In the genomic region with DNA sequence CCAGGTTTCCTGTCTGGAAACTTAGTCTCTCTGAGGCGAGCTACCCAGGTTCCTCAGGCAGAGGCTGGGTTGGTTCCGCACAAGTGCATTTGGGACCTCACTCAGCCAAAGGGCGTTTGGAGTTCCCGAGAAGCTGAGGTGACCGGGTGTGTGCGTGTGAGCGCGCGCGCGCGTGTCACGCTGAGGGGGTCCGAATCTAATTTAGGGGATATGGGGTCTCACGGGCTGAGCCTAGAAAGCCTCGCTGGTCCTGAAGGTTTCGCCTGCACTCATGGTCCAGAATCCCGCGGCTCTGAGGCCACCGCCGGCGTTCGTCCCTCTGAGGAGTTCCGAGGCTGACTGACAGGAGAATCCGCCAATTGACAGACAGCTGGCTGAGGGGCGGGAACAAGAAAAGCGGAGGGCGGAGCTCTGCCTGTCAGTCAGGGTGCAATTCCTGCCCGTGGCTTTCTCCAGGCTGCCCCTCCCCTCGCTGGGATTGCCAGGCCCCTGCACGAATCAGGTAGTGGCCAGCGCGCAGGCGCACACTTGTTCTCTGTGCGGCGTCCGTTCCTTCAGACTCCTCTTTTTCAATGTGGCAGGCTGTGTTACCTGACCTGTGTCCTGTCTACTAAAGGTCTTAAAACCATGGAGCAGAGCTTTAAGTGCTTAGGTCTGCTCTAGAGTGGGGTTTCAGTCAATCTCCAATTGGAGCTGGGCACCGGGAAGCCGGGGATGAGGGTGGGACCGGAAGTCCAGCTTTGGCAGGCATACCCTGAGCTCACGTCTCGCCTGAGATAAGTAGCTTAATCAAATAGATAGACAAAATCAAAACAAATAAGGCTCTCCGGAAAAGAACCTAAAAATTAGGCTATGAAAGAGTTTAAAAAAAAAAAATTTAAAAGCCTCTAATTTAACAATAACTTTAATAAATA, we compare ENCODE assay signal across 8 mouse cellular contexts. TPM values are rescaled to one million over a fixed set of nuclear protein-coding genes. Genes with fewer than 3 reads are reported as not detected.
DNase-seq lines count a peak whose midpoint lies in the region; ATAC-seq and TF ChIP-seq lines count a peak whose summit lies in the region.

A gene (minus strand): TSS at position 341 of the 914 bp plus-strand sequence.

- H3K27me3 ChIP-seq in embryonic facial prominence, embryonic 13.5 days, result no peaks in the 10 kb centered on the region
- H3K27me3 ChIP-seq in kidney, adult 2 months (replicated peaks; ENCODE audit: control insufficient read depth, insufficient read depth, low read length), result no peaks in the 10 kb centered on the region
- peaks cover 7% of the 10 kb centered on the region; the same call in 1 of the 2 replicates for H3K27me3 ChIP-seq in limb, embryonic 12.5 days
- no peaks in the 10 kb centered on the region for H3K27me3 ChIP-seq in midbrain, embryonic 15.5 days (replicated peaks)
- H3K27me3 ChIP-seq in spleen, adult 2 months (ENCODE audit: control insufficient read depth, insufficient read depth, low read length), result no peaks in the 10 kb centered on the region

- peak; percentile 72 for TF ChIP-seq POLR2A in kidney, adult 2 months (IDR thresholded peaks at IDR 0.05; ENCODE audit: low read depth, low read length)
- TF ChIP-seq POLR2A in spleen, adult 2 months (IDR thresholded peaks at IDR 0.05; ENCODE audit: low read depth, low read length), result peak; percentile 32; the same call in 1 of the 2 replicates

- H3K4me2 ChIP-seq in embryonic facial prominence, embryonic 13.5 days, result peak within 1 kb of the TSS; percentile 82
- H3K4me2 ChIP-seq in limb, embryonic 12.5 days, result peak within 1 kb of the TSS; percentile 74
- H3K4me2 ChIP-seq in midbrain, embryonic 15.5 days, result peak within 1 kb of the TSS; percentile 86

- peak within 1 kb of the TSS; percentile 78 for H3K9ac ChIP-seq in embryonic facial prominence, embryonic 13.5 days
- peak within 1 kb of the TSS; percentile 65 for H3K9ac ChIP-seq in limb, embryonic 12.5 days (replicated peaks)
- peak within 1 kb of the TSS; percentile 74 for H3K9ac ChIP-seq in midbrain, embryonic 15.5 days

- peaks cover 4% of the 10 kb centered on the region; the same call in 1 of the 2 replicates for H3K4me1 ChIP-seq in embryonic facial prominence, embryonic 13.5 days
- 0 out of 2 replicates have a peak, but pooled peaks cover 5% of the 10 kb centered on the region for H3K4me1 ChIP-seq in kidney, adult 2 months (ENCODE audit: control insufficient read depth, insufficient read depth, low read length)
- H3K4me1 ChIP-seq in limb, embryonic 12.5 days (replicated peaks), result no peaks in the 10 kb centered on the region
- peaks cover 9% of the 10 kb centered on the region for H3K4me1 ChIP-seq in midbrain, embryonic 15.5 days
- no peaks in the 10 kb centered on the region for H3K4me1 ChIP-seq in spleen, adult 2 months (ENCODE audit: control insufficient read depth, insufficient read depth, insufficient read length)

- DNase-seq in 3134 (ENCODE audit: extremely low read depth, insufficient read length, low spot score), result peak; percentile 91
- peak; percentile 98 to 100 for DNase-seq in adrenal gland, postnatal 36 days
- DNase-seq in heart, adult 18-20 months, result peak; percentile 100
- DNase-seq in kidney, adult 2 months, result peak; percentile 100
- peak; percentile 94 to 99 for DNase-seq in spleen, adult 2 months (ENCODE audit: low read depth in 1 of 2, low spot score in 2 of 2)

- H3K9me3 ChIP-seq in embryonic facial prominence, embryonic 13.5 days, result no peaks in the 10 kb centered on the region
- H3K9me3 ChIP-seq in limb, embryonic 12.5 days, result no peaks in the 10 kb centered on the region
- H3K9me3 ChIP-seq in midbrain, embryonic 15.5 days, result no peaks in the 10 kb centered on the region

- no peaks in the 10 kb centered on the region for H3K36me3 ChIP-seq in embryonic facial prominence, embryonic 13.5 days
- H3K36me3 ChIP-seq in kidney, adult 2 months (ENCODE audit: control insufficient read depth, insufficient read depth, low read length), result no peaks in the 10 kb centered on the region
- no peaks in the 10 kb centered on the region for H3K36me3 ChIP-seq in limb, embryonic 12.5 days
- no peaks in the 10 kb centered on the region for H3K36me3 ChIP-seq in midbrain, embryonic 15.5 days (replicated peaks)
- H3K36me3 ChIP-seq in spleen, adult 2 months (ENCODE audit: control insufficient read depth, insufficient read depth, low read length), result no peaks in the 10 kb centered on the region

- no peak for TF ChIP-seq CTCF in kidney, adult 2 months (conservative IDR thresholded peaks at IDR 0.05; ENCODE audit: insufficient read depth, insufficient read length, low read depth, low read length)
- TF ChIP-seq CTCF in spleen, adult 2 months (IDR thresholded peaks at IDR 0.05; ENCODE audit: extremely low read depth, insufficient read depth, insufficient read length, insufficient replicate concordance), result no peak

- peak within 1 kb of the TSS; percentile 92 for H3K27ac ChIP-seq in embryonic facial prominence, embryonic 13.5 days
- H3K27ac ChIP-seq in kidney, adult 2 months (ENCODE audit: insufficient read depth, low read depth, low read length), result peak within 1 kb of the TSS; percentile 99
- H3K27ac ChIP-seq in limb, embryonic 12.5 days, result peak within 1 kb of the TSS; percentile 96
- H3K27ac ChIP-seq in midbrain, embryonic 15.5 days, result peak within 1 kb of the TSS; percentile 98
- H3K27ac ChIP-seq in spleen, adult 2 months (ENCODE audit: insufficient read depth, low read length), result peak within 1 kb of the TSS; percentile 80

- H3K4me3 ChIP-seq in embryonic facial prominence, embryonic 13.5 days, result peak within 1 kb of the TSS; percentile 58
- peak within 1 kb of the TSS; percentile 88 for H3K4me3 ChIP-seq in kidney, adult 2 months (ENCODE audit: insufficient read depth, low read depth, low read length)
- H3K4me3 ChIP-seq in limb, embryonic 12.5 days (replicated peaks), result peak within 1 kb of the TSS; percentile 63
- H3K4me3 ChIP-seq in midbrain, embryonic 15.5 days, result peak within 1 kb of the TSS; percentile 71
- H3K4me3 ChIP-seq in spleen, adult 2 months (ENCODE audit: extremely low read depth, insufficient read depth, insufficient read length), result peak within 1 kb of the TSS; percentile 82

- under 1% methylated on average over 43 of the region's 43 CpGs for WGBS in embryonic facial prominence, embryonic 13.5 days
- WGBS in kidney, adult 2 months, result under 1% methylated on average over 43 of the region's 43 CpGs
- under 1% methylated on average over 43 of the region's 43 CpGs for WGBS in limb, embryonic 12.5 days
- WGBS in midbrain, embryonic 15.5 days, result under 1% methylated on average over 43 of the region's 43 CpGs
- WGBS in spleen, adult 2 months, result under 1% methylated on average over 43 of the region's 43 CpGs

- ATAC-seq in embryonic facial prominence, embryonic 13.5 days (ENCODE audit: insufficient number of reproducible peaks, insufficient read depth, low FRiP score, low TSS enrichment, low read depth), result peak; percentile 98
- ATAC-seq in limb, embryonic 12.5 days (ENCODE audit: insufficient number of reproducible peaks, insufficient read depth, low FRiP score, low TSS enrichment, low read depth), result peak; percentile 98
- peak; percentile 100 for ATAC-seq in midbrain, embryonic 15.5 days (replicated peaks)

RNA-seq across cellular contexts. Expression of the gene that starts here (rescaled TPM):
- total RNA-seq in adrenal gland, postnatal 36 days (2021), result 1 to 10 TPM; 4.1 to 4.6 TPM
- polyA plus RNA-seq in embryonic facial prominence, embryonic 13.5 days (2015; fragmentation: Nextera tagmentation; extraction: Ambion mirVana), result 1.7 TPM in 2 replicates
- 1 to 10 TPM; 1.6 to 1.9 TPM for total RNA-seq in heart, adult 18-20 months (2021)
- polyA plus RNA-seq in kidney, adult 2 months (2012; rRNA removed), result 2.5 and 2.9 TPM in 2 replicates
- 1.4 TPM in 2 replicates for polyA plus RNA-seq in limb, embryonic 12.5 days (2016; fragmentation: Nextera tagmentation; extraction: Ambion mirVana)
- polyA plus RNA-seq in midbrain, embryonic 15.5 days (2015; fragmentation: Nextera tagmentation; extraction: Ambion mirVana), result 1.9 and 2.7 TPM in 2 replicates
- polyA plus RNA-seq in spleen, adult 2 months (2012; rRNA removed), result 2.3 and 2.4 TPM in 2 replicates

Comparison
In these comparisons a context has a peak if more than half of its experiments do, and no peak if none do; other contexts are left out.
1. Peak in every context shown above with its lines: DNase-seq, ATAC-seq, H3K4me3 ChIP-seq and H3K27ac ChIP-seq.